Mouse (Mus musculus) heart, embryonic 12.5 days (tissue): Measurements from ENCODE around the gene Aup1. TPM values are rescaled to one million over a fixed set of nuclear protein-coding genes. Genes with fewer than 3 reads are reported as not detected.
A peak's percentile ranks its signal among the peaks of the same experiment; 100 is the strongest.

Source experiments
- ATAC-seq: fragments of 200-750 bp; cut with Nextera tagmentation; 2 replicates; pipeline ENCODE4 v1.8.0; 2017; ENCODE audit warnings: moderate TSS enrichment, moderate library complexity; ENCODE audit not compliant: insufficient number of reproducible peaks, low FRiP score
- H3K27ac ChIP-seq: fragments of 300-500 bp; sonication (generic); 2 replicates; pipeline ENCODE4 v1.5.1; 2016; ENCODE audit warnings: mild to moderate bottlenecking, moderate library complexity; ENCODE audit not compliant: poor library complexity, severe bottlenecking
- H3K27me3 ChIP-seq: fragments of 300-500 bp; sonication (generic); replicated peaks from 2 replicates; pipeline ENCODE4 v1.6.1; 2016; ENCODE audit warnings: mild to moderate bottlenecking, moderate library complexity
- H3K36me3 ChIP-seq: fragments of 300-500 bp; sonication (generic); 2 replicates; pipeline ENCODE4 v1.6.1; 2016; ENCODE audit warnings: mild to moderate bottlenecking, moderate library complexity
- H3K4me1 ChIP-seq: fragments of 300-500 bp; sonication (generic); replicated peaks from 2 replicates; pipeline ENCODE4 v1.6.1; 2016; ENCODE audit warnings: mild to moderate bottlenecking
- H3K4me2 ChIP-seq: fragments of 300-500 bp; sonication (generic); 2 replicates; pipeline ENCODE4 v1.6.1; 2016; ENCODE audit warnings: mild to moderate bottlenecking, moderate library complexity
- H3K4me3 ChIP-seq: fragments of 300-500 bp; sonication (generic); 2 replicates; pipeline ENCODE4 v1.5.1; 2016; ENCODE audit warnings: mild to moderate bottlenecking
- H3K9ac ChIP-seq: fragments of 300-500 bp; sonication (generic); 2 replicates; pipeline ENCODE4 v1.6.1; 2016; ENCODE audit warnings: mild to moderate bottlenecking, moderate library complexity
- H3K9me3 ChIP-seq: fragments of 300-500 bp; sonication (generic); replicated peaks from 2 replicates; pipeline ENCODE4 v1.6.1; 2016; ENCODE audit warnings: mild to moderate bottlenecking, moderate library complexity
- WGBS: fragments of 180-500 bp; shearing (Covaris S2); methylation state at CpG from one replicate; pipeline ENCODE4 v1.1.7; 2016; 5-methylcytosine and 5-hydroxymethylcytosine counted together
- polyA plus RNA-seq: library from polyadenylated mRNA; unstranded; fragments of >200 nt; fragmentation: Nextera tagmentation; extraction: Ambion mirVana; gene quantifications from 2 replicates; pipeline ENCODE4 v1.2.1, GENCODE M21; 2016

Aup1 gene
- polyA plus RNA-seq, 1 experiment from 2014 or later = 120 TPM

- Histone ChIP-seq H3K9ac (no peak overlapping the region), H3K27me3 (peaks cover 68% of the 10 kb centered on the region), H3K9me3 (no peaks in the 10 kb centered on the region), H3K36me3 (0 out of 2 replicates have a peak, but pooled peaks cover 4% of the 10 kb centered on the region), H3K27ac (peak overlapping the region; percentile 66), H3K4me2 (no peak overlapping the region; the same call in 1 of the 2 replicates), H3K4me1 (peaks cover 20% of the 10 kb centered on the region), H3K4me3 (no peak overlapping the region)
- WGBS = 29% methylated on average over 9 of the region's 9 CpGs
- peak; percentile 79 for ATAC-seq
Observed at GRCm38 (mm10) chr6:83044742-83045141, 9.6 kb upstream of the Aup1 start.

- no peak overlapping the region for H3K4me2 ChIP-seq
- no peak overlapping the region for H3K27ac ChIP-seq
- no peak overlapping the region for H3K4me3 ChIP-seq
- H3K36me3 ChIP-seq = peaks cover 19% of the 10 kb centered on the region
- H3K4me1 ChIP-seq = peaks cover 19% of the 10 kb centered on the region
- WGBS = 71% methylated on average over 10 of the region's 10 CpGs
- no peak overlapping the region for H3K9ac ChIP-seq
- no peaks in the 10 kb centered on the region for H3K9me3 ChIP-seq
- no peak for ATAC-seq
- peaks cover 40% of the 10 kb centered on the region for H3K27me3 ChIP-seq
Observed at GRCm38 (mm10) chr6:83049367-83049766, 5.0 kb upstream of the Aup1 start.

DNA sequence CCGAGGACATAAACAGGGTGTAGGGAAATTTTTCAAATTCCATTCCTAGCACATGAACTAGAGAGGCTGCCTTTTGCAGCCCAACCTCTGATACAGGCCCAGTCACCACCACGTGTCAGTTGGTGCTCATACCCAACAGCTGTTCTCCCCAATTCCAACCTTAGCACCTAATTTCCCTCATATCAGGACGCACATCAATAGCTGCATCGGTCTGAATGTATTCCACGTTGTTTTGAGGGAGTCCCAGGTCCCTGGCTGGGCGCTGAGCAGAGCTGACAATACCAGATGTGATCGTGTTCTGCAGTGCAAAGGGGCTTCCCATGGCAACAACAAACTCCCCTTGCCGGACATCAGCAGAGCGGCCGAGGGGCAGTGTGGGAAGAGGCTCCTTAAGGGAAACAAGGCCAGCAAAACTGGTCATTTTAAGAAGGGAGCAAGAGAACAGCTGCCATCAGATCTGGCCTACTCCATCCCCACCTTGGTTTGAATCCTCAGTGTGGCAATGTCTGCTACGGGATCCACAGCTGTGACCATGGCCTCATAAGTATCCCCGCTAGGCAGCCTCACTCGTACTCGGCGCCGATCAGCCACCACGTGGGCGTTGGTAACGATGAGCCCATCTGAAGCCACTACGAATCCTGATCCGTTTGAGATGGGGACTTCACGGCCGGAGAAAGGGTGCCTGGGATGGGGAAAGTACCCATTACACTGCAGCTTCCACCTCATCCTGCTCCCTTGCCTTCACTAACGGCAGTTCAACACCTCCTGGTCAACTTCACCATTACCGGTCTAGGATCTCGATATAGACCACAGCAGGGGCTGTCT lies 973 bp upstream of the Aup1 start:
- H3K4me2 ChIP-seq = peak overlapping the region; percentile 99
- ATAC-seq = no peak
- H3K4me1 ChIP-seq = peaks cover 21% of the 10 kb centered on the region
- 1% methylated on average over 26 of the region's 26 CpGs for WGBS
- H3K9ac ChIP-seq = peak overlapping the region; percentile 93
- peaks cover 20% of the 10 kb centered on the region for H3K27me3 ChIP-seq
- H3K27ac ChIP-seq = peak overlapping the region; percentile 85
- H3K4me3 ChIP-seq = peak overlapping the region; percentile 84
- no peaks in the 10 kb centered on the region for H3K9me3 ChIP-seq
- peaks cover 37% of the 10 kb centered on the region for H3K36me3 ChIP-seq

DNA sequence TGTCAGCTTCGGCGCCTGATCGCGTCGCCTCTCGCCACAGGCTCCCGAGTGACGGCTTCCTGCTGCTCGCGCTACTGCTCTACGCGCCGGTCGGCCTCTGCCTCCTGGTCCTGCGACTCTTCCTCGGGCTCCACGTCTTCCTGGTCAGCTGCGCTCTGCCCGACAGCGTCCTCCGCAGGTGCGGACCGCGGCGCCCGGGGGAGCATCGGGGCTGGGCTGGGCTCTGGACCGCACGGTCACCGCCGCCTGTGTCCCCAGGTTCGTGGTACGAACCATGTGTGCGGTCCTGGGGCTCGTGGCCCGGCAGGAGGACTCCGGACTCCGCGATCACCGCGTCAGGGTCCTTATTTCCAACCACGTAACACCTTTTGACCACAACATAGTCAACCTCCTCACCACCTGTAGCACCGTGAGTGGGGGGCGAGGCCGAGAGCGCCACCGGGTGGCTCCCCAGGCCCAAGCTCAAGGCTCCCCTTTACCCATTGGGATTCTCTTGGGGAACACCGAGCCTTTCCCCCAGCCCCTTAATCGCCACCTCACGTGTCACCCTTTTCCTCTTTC lies 630 bp downstream of the Aup1 start, which contains the start of gene Htra2:
Htra2 (minus strand) TSS at position 403 of the 561 bp plus-strand sequence.
- Histone ChIP-seq H3K4me3 (peak within 1 kb of the TSS; percentile 84), H3K4me1 (peaks cover 21% of the 10 kb centered on the region), H3K27me3 (peaks cover 4% of the 10 kb centered on the region), H3K36me3 (peaks cover 33% of the 10 kb centered on the region), H3K27ac (peak within 1 kb of the TSS; percentile 85), H3K9me3 (no peaks in the 10 kb centered on the region), H3K4me2 (peak within 1 kb of the TSS; percentile 99), H3K9ac (peak within 1 kb of the TSS; percentile 93)
- WGBS = under 1% methylated on average over 49 of the region's 50 CpGs
- ATAC-seq = peak; percentile 37

GRCm38 (mm10) chr6:83057790-83058189 lies 3.5 kb downstream of the Aup1 start, which contains the start of gene Dqx1:
Gene Dqx1, plus strand, starts transcription at chr6:83057844.
- no peak for ATAC-seq
- H3K9ac ChIP-seq = no peak within 1 kb of the TSS
- no peak within 1 kb of the TSS for H3K27ac ChIP-seq
- peaks cover 27% of the 10 kb centered on the region for H3K27me3 ChIP-seq
- H3K4me2 ChIP-seq = no peak within 1 kb of the TSS
- H3K4me3 ChIP-seq = no peak within 1 kb of the TSS
- H3K36me3 ChIP-seq = peaks cover 18% of the 10 kb centered on the region
- H3K4me1 ChIP-seq = peaks cover 21% of the 10 kb centered on the region
- 62% methylated on average over 3 of the region's 3 CpGs for WGBS
- H3K9me3 ChIP-seq = no peaks in the 10 kb centered on the region

- H3K27ac ChIP-seq = no peak overlapping the region
- H3K36me3 ChIP-seq = peaks cover 18% of the 10 kb centered on the region
- no peaks in the 10 kb centered on the region for H3K9me3 ChIP-seq
- peaks cover 37% of the 10 kb centered on the region for H3K27me3 ChIP-seq
- no peak overlapping the region for H3K9ac ChIP-seq
- no peak overlapping the region for H3K4me2 ChIP-seq
- ATAC-seq = no peak
- H3K4me1 ChIP-seq = peaks cover 15% of the 10 kb centered on the region
- 78% methylated on average over 2 of the region's 2 CpGs for WGBS
- no peak overlapping the region for H3K4me3 ChIP-seq
Observed at GRCm38 (mm10) chr6:83058725-83059124, 4.4 kb downstream of the Aup1 start.

DNA sequence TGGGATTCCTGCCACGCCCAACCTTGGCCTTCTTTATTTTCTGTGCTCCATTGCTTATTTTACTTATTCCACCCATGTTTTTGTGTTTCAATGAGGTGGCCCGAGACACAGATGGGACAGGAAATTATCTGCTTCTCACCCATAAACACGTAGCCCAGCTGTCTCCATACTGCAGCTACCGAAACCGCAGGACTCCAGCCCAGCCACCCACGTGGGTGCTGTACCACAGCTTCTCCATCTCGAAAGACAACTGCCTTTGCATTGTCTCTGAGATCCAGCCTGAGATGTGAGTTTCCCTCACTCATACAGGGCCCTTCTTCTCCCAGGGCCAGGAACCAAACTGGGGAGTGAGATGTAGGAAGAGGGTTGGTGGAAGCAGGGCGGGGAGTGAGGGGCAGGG lies 11.7 kb downstream of the Aup1 start:
- 29% methylated on average over 8 of the region's 8 CpGs for WGBS

GRCm38 (mm10) chr6:83066441-83066840 lies 12.1 kb downstream of the Aup1 start:
- Histone ChIP-seq H3K4me1 (peaks cover 26% of the 10 kb centered on the region), H3K9ac (no peak overlapping the region), H3K27me3 (peaks cover 96% of the 10 kb centered on the region), H3K4me3 (no peak overlapping the region), H3K36me3 (no peaks in the 10 kb centered on the region), H3K4me2 (no peak overlapping the region), H3K9me3 (no peaks in the 10 kb centered on the region), H3K27ac (no peak overlapping the region)
- no peak for ATAC-seq
- WGBS = 30% methylated on average over 6 of the region's 6 CpGs

More for the DNA sequence above, 11.7 kb downstream of the Aup1 start:
- ATAC-seq = no peak
- Histone ChIP-seq H3K4me1 (peaks cover 22% of the 10 kb centered on the region), H3K36me3 (no peaks in the 10 kb centered on the region), H3K9me3 (no peaks in the 10 kb centered on the region), H3K27ac (no peak overlapping the region), H3K4me3 (no peak overlapping the region), H3K27me3 (peaks cover 96% of the 10 kb centered on the region), H3K4me2 (no peak overlapping the region), H3K9ac (no peak overlapping the region)

DNA sequence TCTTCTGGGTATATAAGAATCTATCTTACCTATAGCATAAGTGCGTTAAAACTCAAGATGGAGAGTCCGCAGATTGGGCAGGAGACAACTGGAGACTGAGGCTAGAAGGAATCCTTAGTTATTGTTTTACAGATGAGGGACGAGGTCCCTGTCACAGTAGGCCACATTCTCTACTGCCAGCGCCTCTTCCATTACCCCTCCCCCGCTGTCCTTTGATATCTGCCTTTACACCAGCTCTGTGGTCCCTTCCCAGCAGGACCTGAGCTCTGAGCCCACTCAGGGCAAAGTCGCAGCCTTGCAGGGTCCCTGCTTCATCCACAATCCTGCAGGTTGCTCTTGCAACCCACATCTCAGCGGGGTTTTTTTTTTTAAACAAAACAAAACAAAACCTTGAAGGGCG lies 13.9 kb downstream of the Aup1 start:
- 5% methylated on average over 8 of the region's 8 CpGs for WGBS

DNA sequence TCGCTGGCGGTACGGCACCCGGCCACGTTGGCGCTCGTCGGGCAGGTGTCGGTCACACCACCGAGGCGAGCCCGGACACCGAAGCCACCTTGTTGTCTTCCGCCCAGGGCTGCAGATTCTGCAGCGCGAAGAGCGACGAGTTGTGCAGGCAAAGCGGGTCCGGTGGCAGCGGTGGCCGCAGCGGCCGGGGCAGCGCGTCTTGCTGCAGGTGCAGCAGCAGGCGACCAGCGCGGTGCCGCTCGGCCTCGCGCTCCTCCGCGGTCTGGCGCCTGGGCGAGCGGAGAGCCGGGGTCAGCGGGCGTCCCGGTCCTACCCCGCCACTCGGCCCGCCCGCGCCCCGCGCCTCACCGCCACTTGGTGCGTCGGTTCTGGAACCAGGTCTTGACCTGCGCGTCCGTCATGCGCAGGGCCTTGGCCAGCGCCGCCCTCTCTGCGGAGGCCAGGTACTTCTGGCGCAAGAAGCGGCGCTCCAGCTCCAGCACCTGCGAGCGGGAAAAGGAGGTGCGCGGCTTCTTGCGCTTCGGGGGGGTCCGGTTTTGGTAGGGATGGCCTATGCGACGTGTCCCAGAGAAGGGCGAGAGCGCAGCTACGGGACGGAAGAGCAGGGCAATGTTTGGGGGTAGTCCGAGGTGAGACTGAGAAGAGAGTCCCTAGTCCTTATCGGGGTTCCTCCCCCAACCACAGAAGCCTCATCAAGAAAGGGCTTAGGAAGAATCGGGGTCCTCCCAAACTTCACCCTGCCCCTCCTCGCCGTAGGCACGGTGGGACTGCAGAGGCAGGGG lies 14.6 kb downstream of the Aup1 start:
- Histone ChIP-seq H3K36me3 (no peaks in the 10 kb centered on the region), H3K4me1 (peaks cover 27% of the 10 kb centered on the region), H3K9me3 (no peaks in the 10 kb centered on the region), H3K27ac (no peak overlapping the region), H3K9ac (0 out of 2 replicates have a peak overlapping the region, but pooled peaks have one; percentile 21), H3K4me3 (peak overlapping the region; percentile 37), H3K27me3 (peaks cover 96% of the 10 kb centered on the region), H3K4me2 (peak overlapping the region; percentile 62)
- under 1% methylated on average over 81 of the region's 81 CpGs for WGBS
- no peak for ATAC-seq

More for the DNA sequence above, 13.9 kb downstream of the Aup1 start:
- Histone ChIP-seq H3K27ac (no peak overlapping the region), H3K4me3 (peak overlapping the region; percentile 37), H3K36me3 (no peaks in the 10 kb centered on the region), H3K4me2 (peak overlapping the region; percentile 62), H3K4me1 (peaks cover 27% of the 10 kb centered on the region), H3K9me3 (no peaks in the 10 kb centered on the region), H3K27me3 (peaks cover 96% of the 10 kb centered on the region), H3K9ac (no peak overlapping the region)
- ATAC-seq = no peak
